Mouse (Mus musculus) naive thymus-derived CD4-positive, alpha-beta T cell, adult 5 months (primary cell): ENCODE data around the gene Olfr1. TPM values are rescaled to one million over a fixed set of nuclear protein-coding genes. Genes with fewer than 3 reads are reported as not detected.

Source experiments
- polyA plus RNA-seq: library from polyadenylated mRNA; unstranded; fragments of 100-300 nt; shearing (Covaris generic); gene quantifications from one replicate; pipeline ENCODE4 v1.2.1, GENCODE M21; 2017

Olfr1 gene
- not detected for polyA plus RNA-seq

DNA sequence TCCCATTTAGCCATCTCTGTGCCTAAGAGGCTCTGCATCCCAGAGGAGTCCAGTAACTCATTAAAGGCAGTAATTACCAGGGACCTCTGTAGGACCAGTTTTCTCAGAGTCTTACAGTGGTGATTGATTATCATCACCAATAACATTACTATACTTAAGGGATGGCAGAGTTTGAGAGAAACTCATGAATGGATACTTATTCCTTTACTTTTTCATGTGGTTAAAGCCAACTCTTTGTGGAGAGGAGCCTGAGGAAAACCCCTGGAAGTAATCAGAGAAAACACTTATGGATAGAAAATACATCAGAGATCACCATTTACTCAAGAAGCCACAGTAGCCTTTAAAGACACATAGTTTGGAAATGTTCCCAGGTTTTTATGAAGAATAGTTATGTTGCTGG is at the start of gene Olfr1:
Gene Olfr1, minus strand, starts transcription at position 101 of the 400 bp plus-strand sequence.

DNA sequence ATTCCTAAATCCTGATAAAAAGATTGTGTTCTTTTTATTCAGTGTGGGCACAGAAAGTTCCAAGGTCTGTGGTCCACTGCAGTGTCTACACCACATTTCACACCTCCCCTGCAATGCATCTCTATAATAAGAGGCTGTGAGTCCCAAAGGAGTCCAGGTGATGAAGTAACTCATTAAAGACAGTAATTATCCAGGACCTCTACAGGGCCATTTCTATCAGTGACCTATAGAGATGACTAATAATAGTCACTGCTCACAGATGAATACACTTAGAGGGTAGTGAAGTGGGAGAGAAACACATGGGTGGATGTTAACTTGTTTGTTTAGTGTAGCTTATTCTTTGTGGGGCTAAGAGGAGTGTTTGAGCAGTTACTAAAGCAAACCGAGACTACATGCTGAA is 29.0 kb upstream of the Olfr1 start, which contains the start of gene Olfr378:
Gene Olfr378, minus strand, starts transcription at position 101 of the 400 bp plus-strand sequence.

DNA sequence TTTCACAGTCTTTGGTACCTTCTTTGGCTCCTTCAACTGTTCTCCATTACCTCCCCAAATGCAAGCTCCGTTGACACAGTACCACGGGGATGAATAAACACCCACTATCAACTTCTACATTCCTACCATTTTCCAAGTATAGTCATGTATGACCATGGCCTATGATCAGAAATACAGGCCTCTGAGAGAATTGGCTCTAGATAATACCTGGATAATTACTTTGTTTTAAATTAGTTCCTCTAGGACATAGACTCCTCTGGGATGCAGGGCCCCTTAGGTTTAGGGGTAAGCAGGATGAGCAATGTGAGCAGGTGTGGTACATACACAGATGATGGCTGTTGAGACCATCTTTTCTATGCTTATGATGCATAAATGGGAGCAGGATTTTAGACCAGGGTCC is 28.5 kb downstream of the Olfr1 start, which contains the start of gene Olfr376:
Gene Olfr376, plus strand, starts transcription at position 301 of the 400 bp plus-strand sequence.

DNA sequence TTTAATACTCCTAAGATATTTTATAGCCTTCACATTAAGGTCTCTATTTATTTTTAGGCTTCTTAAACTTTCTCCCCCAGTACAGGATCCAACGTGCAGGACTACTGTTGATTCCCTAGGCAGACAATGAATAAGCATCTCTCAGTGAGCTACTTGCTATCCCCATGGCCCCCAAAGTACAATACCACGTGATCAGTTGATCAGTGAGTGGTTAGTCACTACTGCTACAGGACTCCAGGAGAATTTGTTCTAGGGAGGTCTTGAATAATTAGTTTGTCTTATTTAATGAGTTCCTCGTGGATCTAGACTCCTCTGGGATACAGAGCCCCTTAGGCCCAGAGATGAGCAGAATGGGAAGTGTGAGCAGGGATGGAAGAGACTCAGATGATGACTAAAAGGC is 48.9 kb downstream of the Olfr1 start, which contains the start of gene Olfr20:
Gene Olfr20, plus strand, starts transcription at position 301 of the 400 bp plus-strand sequence.

Other genes with a start within 250 kb of the Olfr1 start
- gene P2rx5, start 239.2 kb downstream of the Olfr1 start, polyA plus RNA-seq: not detected
- 101 TPM for gene Emc6, start 222.6 kb downstream of the Olfr1 start, polyA plus RNA-seq
- 20.2 TPM for gene Tax1bp3, start 222.5 kb downstream of the Olfr1 start, polyA plus RNA-seq
- 16.6 TPM for gene Ctns, start 200.6 kb downstream of the Olfr1 start, polyA plus RNA-seq
- 7.3 TPM for gene Shpk, start 200.2 kb downstream of the Olfr1 start, polyA plus RNA-seq
- gene Trpv1, start 165.3 kb downstream of the Olfr1 start, polyA plus RNA-seq: not detected
- not detected for gene Trpv3, start 132.2 kb downstream of the Olfr1 start, polyA plus RNA-seq
- not detected for gene Aspa, start 70.0 kb downstream of the Olfr1 start, polyA plus RNA-seq
- gene Gm49340, start 69.9 kb downstream of the Olfr1 start, polyA plus RNA-seq: not detected
- gene Spata22, start 69.9 kb downstream of the Olfr1 start, polyA plus RNA-seq: not detected
- not detected for gene Olfr20, start 48.8 kb downstream of the Olfr1 start, polyA plus RNA-seq
- not detected for gene Olfr376, start 28.4 kb downstream of the Olfr1 start, polyA plus RNA-seq
- not detected for gene Olfr378, start 28.9 kb upstream of the Olfr1 start, polyA plus RNA-seq
- not detected for gene Olfr380, start 57.9 kb upstream of the Olfr1 start, polyA plus RNA-seq
- not detected for gene Olfr381, start 92.0 kb upstream of the Olfr1 start, polyA plus RNA-seq
- not detected for gene Olfr382, start 117.6 kb upstream of the Olfr1 start, polyA plus RNA-seq
- not detected for gene Olfr385, start 193.4 kb upstream of the Olfr1 start, polyA plus RNA-seq
- gene Olfr384, start 199.0 kb upstream of the Olfr1 start, polyA plus RNA-seq: not detected